Mouse (Mus musculus) embryonic facial prominence, embryonic 10.5 days (tissue): ENCODE data around the gene Abcb9. TPM values are rescaled to one million over a fixed set of nuclear protein-coding genes. Genes with fewer than 3 reads are reported as not detected.
"Not testable (repeated sequence)": the region's sequence is repeated elsewhere in the genome, so short reads cannot be mapped to it uniquely, and the experiment has no call there.

Source experiments
- DNase-seq: peaks from one replicate; pipeline ENCODE4 v3.0.0-alpha.2; 2017; ENCODE audit warnings: low spot score
- H3K27ac ChIP-seq: fragments of 300-500 bp; sonication (generic); replicated peaks from 2 replicates; pipeline ENCODE4 v1.5.1; 2016; ENCODE audit warnings: mild to moderate bottlenecking
- H3K27me3 ChIP-seq: fragments of 300-500 bp; sonication (generic); replicated peaks from 2 replicates; pipeline ENCODE4 v1.6.1; 2016; ENCODE audit warnings: low read depth, mild to moderate bottlenecking; ENCODE audit not compliant: poor library complexity, severe bottlenecking
- H3K36me3 ChIP-seq: fragments of 300-500 bp; sonication (generic); replicated peaks from 2 replicates; pipeline ENCODE4 v1.6.1; 2016; ENCODE audit warnings: mild to moderate bottlenecking, moderate library complexity
- H3K4me1 ChIP-seq: fragments of 300-500 bp; sonication (generic); 2 replicates; pipeline ENCODE4 v1.6.1; 2016
- H3K4me3 ChIP-seq: fragments of 300-500 bp; sonication (generic); 2 replicates; pipeline ENCODE4 v1.5.1; 2016; ENCODE audit warnings: mild to moderate bottlenecking, moderate library complexity
- H3K9me3 ChIP-seq: fragments of 300-500 bp; sonication (generic); 2 replicates; pipeline ENCODE4 v1.6.1; 2016; ENCODE audit warnings: mild to moderate bottlenecking
- WGBS: fragments of 180-500 bp; shearing (Covaris S2); methylation state at CpG from one replicate; pipeline ENCODE4 v1.1.7; 2016; 5-methylcytosine and 5-hydroxymethylcytosine counted together
- polyA plus RNA-seq: library from polyadenylated mRNA; unstranded; fragments of >200 nt; fragmentation: Nextera tagmentation; extraction: Ambion mirVana; gene quantifications from 2 replicates; pipeline ENCODE4 v1.2.1, GENCODE M21; 2016

Gene Abcb9
- polyA plus RNA-seq, 1 experiment from 2014 or later, result 0.76 TPM

DNA sequence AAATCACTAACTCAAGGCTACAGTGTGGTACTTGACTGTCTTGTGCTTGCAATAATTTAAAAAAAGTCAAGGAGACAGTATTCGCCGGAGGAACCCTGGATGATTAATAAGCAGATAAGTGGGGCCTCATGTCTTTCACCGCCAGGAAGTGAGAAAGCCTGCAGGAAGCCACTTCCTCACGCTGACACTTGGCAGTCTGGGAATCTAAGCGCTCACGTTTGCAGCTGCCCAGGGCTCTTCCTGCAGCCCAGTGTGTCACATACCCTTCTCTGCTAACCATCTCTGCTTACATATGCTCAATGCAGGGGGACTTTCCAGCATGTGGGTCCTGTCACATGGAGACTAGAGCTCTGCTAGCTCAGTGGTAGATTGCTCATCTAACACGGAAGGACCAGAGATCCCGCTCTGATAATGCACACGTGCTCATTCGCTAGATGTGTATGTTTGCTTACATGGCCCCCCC, 20.7 kb downstream of the Abcb9 start:
- DNase-seq, result no peak
- H3K4me3 ChIP-seq, result no peak overlapping the region
- 64% methylated on average over 10 of the region's 10 CpGs for WGBS
- no peaks in the 10 kb centered on the region for H3K9me3 ChIP-seq
- H3K27me3 ChIP-seq, result no peaks in the 10 kb centered on the region
- H3K27ac ChIP-seq, result 0 out of 2 replicates have a peak overlapping the region, but pooled peaks have one; percentile 68
- peaks cover 64% of the 10 kb centered on the region for H3K4me1 ChIP-seq
- no peaks in the 10 kb centered on the region for H3K36me3 ChIP-seq

DNA sequence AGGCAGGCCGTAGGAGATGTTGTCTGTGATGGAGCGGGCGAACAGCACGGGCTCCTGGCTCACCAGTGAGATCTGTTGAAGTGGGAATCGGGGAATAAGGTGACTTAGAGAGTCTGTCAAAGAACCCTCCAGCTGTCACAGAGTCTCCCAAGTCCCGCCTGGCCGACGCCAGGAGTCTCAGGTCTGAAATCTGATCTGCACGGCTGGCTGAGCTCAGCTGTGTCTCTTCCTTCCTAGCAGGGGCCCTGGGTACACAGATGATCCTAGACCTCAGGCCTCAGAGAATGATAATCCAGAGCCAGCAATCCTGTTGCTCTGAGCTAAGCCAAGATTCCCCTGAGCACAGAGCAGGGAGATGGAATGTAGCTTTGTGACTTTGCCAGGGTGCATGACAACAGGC, 21.9 kb downstream of the Abcb9 start:
- Histone ChIP-seq H3K9me3 (no peaks in the 10 kb centered on the region), H3K36me3 (no peaks in the 10 kb centered on the region), H3K4me1 (peaks cover 57% of the 10 kb centered on the region), H3K4me3 (no peak overlapping the region), H3K27ac (peak overlapping the region; percentile 51; the same call in 1 of the 2 replicates), H3K27me3 (no peaks in the 10 kb centered on the region)
- 41% methylated on average over 9 of the region's 9 CpGs for WGBS
- peak; percentile 60 for DNase-seq

DNA sequence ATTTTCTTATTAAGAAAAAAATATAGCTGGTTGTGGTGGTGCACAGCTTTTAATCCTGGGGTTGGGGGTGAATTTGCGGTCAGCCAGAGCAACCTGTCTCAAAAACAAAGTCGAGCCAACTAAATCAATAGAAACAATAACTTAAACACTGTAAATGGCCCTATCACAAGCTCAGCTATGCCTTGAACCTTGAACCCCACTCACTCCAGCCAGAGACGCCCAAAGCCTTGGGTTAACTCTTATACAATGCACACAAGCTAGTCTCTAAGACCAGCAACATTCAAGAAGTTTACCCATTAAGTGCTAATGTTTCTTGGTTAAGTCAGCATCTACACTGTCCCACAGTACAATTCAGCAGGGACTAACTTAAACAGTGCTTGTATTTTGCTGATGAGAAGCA, 25.9 kb downstream of the Abcb9 start:
- H3K4me1 ChIP-seq, result peaks cover 25% of the 10 kb centered on the region
- WGBS, result 87% methylated on average over 3 of the region's 3 CpGs
- H3K36me3 ChIP-seq, result no peaks in the 10 kb centered on the region
- no peak for DNase-seq
- no peaks in the 10 kb centered on the region for H3K27me3 ChIP-seq
- H3K4me3 ChIP-seq, result no peak overlapping the region
- H3K9me3 ChIP-seq, result no peaks in the 10 kb centered on the region
- no peak overlapping the region for H3K27ac ChIP-seq

DNA sequence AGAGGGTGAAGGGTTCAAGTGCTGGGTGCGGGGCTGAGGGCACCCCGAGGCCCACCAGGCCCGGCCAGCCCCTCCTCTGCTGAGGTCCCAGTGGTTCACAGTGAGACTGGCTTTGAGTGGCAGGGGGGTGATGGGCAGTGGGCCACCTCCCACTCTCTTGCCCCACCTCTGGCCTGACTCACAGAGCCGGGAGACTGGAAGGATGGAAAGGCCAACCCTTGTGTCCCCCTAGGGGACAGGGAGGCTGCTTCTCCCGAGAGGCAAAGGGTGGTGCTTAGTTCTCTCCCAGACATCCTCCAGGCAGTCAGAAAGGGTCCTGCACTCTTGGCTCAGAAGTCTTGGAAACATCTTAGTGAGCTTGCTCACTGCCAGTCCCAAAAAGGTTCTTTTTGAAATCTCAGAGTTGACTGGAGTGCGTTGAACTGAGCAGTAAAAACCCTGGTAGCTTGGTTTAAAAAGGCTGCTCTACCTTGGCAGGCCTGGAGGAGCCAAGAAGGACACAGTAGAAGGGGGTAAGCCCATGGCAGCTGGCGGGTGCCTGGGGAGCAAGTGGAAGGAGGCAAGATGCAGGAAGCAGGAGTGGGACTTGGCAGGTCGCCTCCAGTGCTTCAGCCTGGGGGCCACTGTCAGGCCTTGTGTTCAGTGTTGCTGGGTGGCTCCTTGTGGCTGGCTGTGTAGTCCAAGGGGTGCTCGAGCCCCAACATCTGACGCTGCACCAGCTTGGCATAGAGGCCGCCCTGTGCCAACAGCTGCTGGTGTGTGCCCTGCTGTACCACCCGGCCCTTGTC, 33.4 kb downstream of the Abcb9 start:
- Histone ChIP-seq H3K36me3 (no peaks in the 10 kb centered on the region), H3K4me1 (peaks cover 19% of the 10 kb centered on the region), H3K27me3 (no peaks in the 10 kb centered on the region), H3K27ac (no peak overlapping the region; the same call in 1 of the 2 replicates), H3K4me3 (no peak overlapping the region), H3K9me3 (no peaks in the 10 kb centered on the region)
- WGBS, result 76% methylated on average over 12 of the region's 12 CpGs
- no peak for DNase-seq

DNA sequence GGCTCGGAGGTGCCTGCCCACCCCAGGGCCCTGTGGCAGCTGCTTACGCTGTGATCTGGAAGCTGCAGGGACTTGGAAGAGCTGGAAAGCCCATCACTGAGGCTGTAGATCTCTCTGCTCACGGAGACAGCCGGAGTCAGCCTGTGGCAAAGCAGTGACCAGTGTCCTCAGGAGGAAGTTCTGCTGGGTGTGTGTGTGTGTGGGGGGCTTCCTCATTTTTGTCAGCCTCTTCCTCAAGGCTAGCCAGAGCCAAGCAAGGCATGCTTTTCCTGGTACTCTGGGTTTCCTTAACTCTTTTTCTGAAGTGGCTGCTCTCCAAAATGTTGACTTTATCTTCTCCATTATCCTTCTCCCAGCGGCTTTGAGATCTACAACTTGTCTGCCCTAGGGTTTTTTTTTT, 35.9 kb downstream of the Abcb9 start:
- H3K4me3 ChIP-seq, result no peak overlapping the region
- WGBS, result 78% methylated on average over 5 of the region's 5 CpGs
- no peaks in the 10 kb centered on the region for H3K27me3 ChIP-seq
- peaks cover 19% of the 10 kb centered on the region for H3K4me1 ChIP-seq
- DNase-seq, result no peak
- H3K36me3 ChIP-seq, result no peaks in the 10 kb centered on the region
- H3K9me3 ChIP-seq, result peaks cover 6% of the 10 kb centered on the region; the same call in 1 of the 2 replicates
- H3K27ac ChIP-seq, result no peak overlapping the region; the same call in 1 of the 2 replicates

DNA sequence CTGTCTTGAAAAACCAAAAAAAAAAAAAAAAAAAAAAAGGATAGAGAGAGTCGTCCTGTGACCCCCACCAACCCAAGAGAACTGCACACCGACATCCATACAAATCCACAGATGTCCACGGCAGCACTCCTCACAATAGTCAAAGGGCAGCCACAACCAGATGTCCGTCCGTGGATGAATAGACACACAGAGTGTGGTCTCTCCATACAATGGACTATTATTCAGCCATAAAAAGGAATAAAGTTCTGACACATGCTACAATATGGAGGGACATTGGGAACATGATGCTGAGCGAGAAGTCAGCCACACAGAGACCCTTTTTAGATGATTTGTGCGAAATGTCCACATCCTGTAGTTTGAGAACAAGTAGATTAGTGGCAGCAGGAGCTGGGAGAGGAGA, 36.8 kb downstream of the Abcb9 start:
- DNase-seq, result no peak
- Histone ChIP-seq H3K36me3 (no peaks in the 10 kb centered on the region), H3K27me3 (no peaks in the 10 kb centered on the region), H3K27ac (no peak overlapping the region), H3K9me3 (peaks cover 6% of the 10 kb centered on the region; the same call in 1 of the 2 replicates), H3K4me3 (no peak overlapping the region), H3K4me1 (peaks cover 10% of the 10 kb centered on the region)
- 85% methylated on average over 7 of the region's 7 CpGs for WGBS

DNA sequence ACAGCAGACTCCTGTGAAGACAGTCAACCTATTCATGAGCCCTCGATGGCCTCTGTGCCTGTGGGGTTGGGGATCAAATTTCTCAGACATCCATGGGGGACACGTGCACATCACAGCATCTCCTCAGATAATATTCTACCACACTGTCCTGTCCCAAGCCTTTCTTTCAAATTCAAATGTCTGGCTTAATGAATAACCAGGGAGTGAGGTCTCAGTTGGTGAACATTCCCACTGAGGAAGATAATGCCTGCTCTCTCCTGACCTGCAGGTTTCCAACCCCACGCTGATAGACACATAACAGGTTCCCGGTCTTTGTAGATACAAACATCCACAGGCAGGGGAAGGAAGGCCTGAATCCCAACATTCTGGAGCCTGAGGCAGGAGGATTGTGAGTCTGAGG, 38.6 kb downstream of the Abcb9 start:
- Histone ChIP-seq H3K4me1 (peaks cover 5% of the 10 kb centered on the region), H3K4me3 (no peak overlapping the region), H3K27ac (no peak overlapping the region), H3K36me3 (no peaks in the 10 kb centered on the region), H3K9me3 (peaks cover 6% of the 10 kb centered on the region; the same call in 1 of the 2 replicates), H3K27me3 (no peaks in the 10 kb centered on the region)
- 31% methylated on average over 4 of the region's 4 CpGs for WGBS
- DNase-seq, result no peak

DNA sequence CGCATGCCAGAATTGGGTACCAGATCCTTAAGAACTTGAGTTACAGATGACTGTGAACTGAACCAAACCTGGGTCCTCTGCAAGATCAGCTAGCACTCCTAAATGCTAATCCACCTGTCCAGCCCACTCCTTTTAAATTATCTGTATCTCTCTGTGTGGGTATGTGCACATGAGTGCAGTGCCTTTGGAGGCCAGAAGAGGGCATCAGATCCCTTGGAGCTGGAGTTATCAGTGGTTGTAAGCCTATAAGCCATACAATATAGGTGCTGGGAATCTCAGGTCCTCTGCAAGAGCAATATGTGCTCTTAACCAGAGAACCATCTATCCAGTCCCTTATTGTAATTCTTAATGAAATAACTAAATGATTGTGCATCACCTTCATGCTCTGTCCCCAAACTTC, 39.4 kb downstream of the Abcb9 start:
- H3K9me3 ChIP-seq, result peaks cover 6% of the 10 kb centered on the region; the same call in 1 of the 2 replicates
- no peak for DNase-seq
- WGBS, result 98% methylated on average over 1 of the region's 1 CpGs
- no peaks in the 10 kb centered on the region for H3K27me3 ChIP-seq
- H3K4me3 ChIP-seq, result no peak overlapping the region
- peaks cover 8% of the 10 kb centered on the region; the same call in 1 of the 2 replicates for H3K4me1 ChIP-seq
- no peak overlapping the region for H3K27ac ChIP-seq
- H3K36me3 ChIP-seq, result no peaks in the 10 kb centered on the region

DNA sequence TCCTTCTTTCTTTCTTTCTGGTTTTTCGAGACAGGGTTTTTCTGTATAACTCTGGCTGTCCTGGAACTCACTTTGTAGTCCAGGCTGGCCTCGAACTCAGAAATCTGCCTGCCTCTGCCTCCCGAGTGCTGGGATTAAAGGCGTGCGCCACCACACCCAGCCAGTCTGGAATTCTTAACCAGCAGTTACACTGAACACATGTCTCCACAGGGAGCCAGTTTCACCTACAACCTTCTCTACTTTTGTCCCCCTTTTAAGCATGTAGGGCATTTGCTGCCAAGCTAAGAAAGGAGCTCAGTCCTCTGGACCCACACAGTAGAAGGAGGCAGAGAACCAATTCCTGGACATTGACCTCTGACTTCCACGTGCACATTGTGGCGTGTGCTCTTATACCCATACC, 43.0 kb downstream of the Abcb9 start:
- H3K27ac ChIP-seq, H3K27me3 ChIP-seq, H3K4me3 ChIP-seq, H3K9me3 ChIP-seq, H3K36me3 ChIP-seq, DNase-seq: not testable (repeated sequence)
- WGBS, result 87% methylated on average over 7 of the region's 7 CpGs
- H3K4me1 ChIP-seq, result peaks cover 22% of the 10 kb centered on the region

DNA sequence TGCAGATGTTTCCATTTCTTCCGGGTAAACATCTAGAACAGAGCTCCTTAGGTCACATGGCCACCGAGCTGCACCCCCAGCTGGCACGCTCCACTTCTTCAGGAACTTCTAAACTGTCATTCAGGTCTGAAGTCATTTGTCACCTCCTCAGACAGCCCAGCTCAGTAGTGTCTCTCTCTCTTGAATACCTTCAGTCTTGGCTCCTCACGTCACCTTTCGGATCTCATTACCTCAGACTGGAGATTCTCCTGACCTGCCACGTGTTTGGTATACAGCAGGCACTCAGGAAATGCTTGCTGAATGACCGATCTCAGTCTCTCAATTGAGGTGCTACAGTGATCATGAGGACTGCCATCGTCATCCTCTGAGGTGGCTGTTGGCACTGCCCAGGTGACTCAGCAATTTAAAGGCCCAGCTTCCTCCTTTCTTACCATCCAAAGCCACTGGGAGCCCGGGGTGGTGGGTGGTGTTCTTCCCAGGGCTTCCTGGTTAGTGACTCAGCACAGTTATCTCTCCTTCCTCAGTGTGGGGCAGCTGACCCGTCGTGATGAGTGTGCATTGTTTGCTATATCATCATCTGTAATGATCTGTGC, 43.6 kb downstream of the Abcb9 start:
- no peak for DNase-seq
- H3K27ac ChIP-seq, result no peak overlapping the region; the same call in 1 of the 2 replicates
- WGBS, result 84% methylated on average over 11 of the region's 11 CpGs

DNA sequence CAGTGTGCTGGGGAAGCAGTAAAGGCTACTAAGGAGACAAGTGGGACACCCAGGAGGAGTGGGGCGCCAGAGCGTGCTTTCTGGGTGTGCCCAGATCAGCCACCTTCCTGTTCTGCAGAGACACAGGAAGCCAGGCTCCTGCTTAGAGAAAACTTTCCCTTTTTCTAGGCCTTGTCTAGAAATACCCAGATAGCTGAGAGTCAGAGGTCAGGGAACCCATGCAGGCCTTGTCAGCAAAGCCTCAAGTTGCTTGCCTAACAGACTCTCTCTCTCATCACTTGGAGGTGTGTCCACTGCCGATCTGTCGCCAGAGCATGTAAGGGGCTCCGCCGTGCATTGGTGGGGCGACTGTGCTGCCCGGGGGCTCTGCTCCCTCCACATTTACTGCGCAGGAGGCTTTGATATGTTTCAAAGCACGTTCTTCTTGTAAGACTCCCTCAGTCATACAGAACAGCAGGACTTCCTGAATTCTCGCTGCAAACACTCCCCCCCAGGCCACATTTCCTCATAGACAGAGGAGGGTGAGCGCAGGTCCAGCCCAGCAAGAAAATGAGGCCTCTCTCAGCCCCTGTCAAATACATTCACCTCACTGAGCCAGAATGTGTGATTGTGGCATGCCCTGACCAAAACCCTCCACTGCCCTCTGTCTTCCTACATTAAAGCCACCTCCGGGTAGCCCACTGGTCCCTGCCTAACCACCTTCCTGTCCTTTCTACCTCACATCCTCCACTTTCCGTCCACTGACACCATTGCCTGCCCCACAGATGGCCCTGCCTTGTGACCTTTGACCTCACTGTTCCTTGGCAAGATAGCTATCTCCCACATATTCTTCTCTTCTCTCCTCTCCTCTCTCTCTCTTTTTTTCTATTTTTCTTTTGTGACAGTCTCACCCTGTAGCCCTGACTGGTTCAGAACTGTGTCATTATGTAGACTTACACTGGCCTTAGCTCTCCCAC, 45.2 kb downstream of the Abcb9 start:
- no peak for DNase-seq
- Histone ChIP-seq H3K9me3 (no peaks in the 10 kb centered on the region), H3K27ac (peak overlapping the region; percentile 52), H3K4me1 (peaks cover 33% of the 10 kb centered on the region), H3K36me3 (no peaks in the 10 kb centered on the region), H3K27me3 (no peaks in the 10 kb centered on the region), H3K4me3 (peak overlapping the region; percentile 2; the same call in 1 of the 2 replicates)
- 43% methylated on average over 14 of the region's 14 CpGs for WGBS

More for the DNA sequence above, 43.6 kb downstream of the Abcb9 start:
- H3K9me3 ChIP-seq, result peaks cover 6% of the 10 kb centered on the region; the same call in 1 of the 2 replicates
- no peaks in the 10 kb centered on the region for H3K36me3 ChIP-seq
- H3K4me3 ChIP-seq, result no peak overlapping the region
- no peaks in the 10 kb centered on the region for H3K27me3 ChIP-seq
- peaks cover 24% of the 10 kb centered on the region for H3K4me1 ChIP-seq
